Mouse (Mus musculus) adrenal gland, postnatal 14 days (tissue): ENCODE measurements at regions not wholly inside any gene's neighbourhood (a gene's known extent, or its start where the extent isn't known, plus 50 kb on each side); places are given as distances from the start of the nearest gene placed in this dataset.

Source experiments
- DNase-seq: peaks from one replicate; pipeline ENCODE4 v3.0.0; 2021; ENCODE audit warnings: mixed read lengths

DNA sequence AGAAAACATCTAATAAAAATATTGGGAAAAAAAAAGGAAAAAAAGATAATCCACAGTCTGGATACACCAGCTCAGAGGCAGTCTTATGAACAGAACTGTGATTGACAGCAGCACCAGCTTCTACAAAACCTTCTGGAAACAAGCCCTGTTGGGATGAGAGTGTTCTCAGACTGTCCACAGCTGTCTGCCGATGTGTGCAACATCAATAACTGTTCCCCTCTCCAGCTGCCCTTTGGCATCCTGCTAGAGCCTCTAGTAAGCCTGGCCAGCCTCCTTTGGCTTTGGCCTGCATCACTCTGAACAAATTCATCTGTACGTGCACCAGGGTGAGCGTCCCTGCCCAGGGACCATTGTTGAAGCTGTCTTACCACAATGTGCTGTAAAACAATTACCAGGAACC is 137.0 kb upstream of the Irs2 start:
- no peak for DNase-seq

DNA sequence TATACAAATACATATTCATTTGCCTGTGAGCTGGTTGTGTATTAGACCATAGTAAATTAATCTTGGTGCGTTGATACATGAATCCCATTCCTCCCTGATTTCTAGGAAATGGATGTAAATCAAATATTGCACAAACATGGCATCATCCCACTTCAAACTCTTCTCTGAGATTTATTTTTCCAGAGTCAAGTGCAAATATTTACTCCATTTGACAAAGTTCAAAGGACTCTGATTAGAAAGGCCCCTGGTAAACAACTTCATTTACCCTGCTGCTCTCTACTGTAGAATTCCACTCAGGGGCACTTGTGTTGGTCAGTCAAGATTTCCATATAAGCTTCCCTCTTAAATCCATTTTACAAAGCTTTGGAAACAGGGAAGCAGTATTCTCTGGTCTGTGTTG is 132.3 kb upstream of the Irs2 start:
- no peak for DNase-seq

DNA sequence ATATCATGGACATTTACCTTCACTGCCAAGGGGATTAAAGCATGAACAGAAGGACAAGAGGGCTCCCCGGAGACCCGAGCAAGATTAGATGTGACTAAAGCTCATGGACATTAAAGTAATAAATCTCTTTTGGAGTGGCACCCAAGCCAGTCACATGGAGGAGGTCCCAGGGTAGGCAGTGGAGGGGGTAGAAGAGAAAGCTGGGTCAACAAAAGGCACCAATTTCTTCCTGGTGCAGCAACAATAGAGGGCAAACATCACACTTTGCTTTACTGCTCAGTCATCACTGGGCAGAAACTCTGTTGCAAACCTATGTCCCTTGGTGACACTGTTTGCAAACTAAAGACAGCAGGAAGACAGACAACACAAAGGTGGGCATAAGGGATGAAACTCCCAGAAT is 131.0 kb upstream of the Irs2 start:
- DNase-seq = no peak

DNA sequence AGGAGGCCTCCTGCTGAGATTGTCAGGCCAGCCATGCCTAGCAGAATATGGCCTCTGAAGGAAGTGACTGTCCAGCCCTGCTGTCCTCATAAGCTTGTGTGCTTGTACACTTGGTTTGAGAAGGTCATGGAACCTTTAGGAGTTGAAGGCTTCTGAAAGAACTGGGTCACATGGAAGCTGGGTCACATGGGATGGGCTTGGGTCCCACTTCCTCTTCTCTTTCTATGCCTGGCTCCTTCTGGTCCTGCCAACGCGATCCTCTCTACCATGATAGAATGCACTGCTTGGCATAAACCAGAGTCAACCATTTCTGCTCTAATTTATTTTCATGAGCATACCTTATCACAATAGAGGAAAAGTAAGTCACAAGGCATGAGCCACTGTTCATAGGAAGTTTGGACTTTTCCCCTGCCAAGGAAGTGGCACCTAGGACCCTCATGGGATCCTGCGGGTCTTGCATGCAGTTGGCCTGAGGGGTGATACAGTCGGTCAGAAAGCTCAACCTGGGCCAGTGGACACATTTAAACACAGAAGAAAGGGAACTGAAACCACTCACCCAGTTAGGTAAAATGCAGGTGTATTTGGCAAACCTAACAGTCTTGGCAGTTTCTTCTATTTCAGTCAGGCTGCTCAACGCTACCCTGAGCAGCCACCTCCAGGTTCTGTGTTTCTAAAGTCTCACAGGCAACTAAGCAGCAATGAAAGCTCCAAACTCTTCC is 130.2 kb upstream of the Irs2 start:
- DNase-seq = no peak

DNA sequence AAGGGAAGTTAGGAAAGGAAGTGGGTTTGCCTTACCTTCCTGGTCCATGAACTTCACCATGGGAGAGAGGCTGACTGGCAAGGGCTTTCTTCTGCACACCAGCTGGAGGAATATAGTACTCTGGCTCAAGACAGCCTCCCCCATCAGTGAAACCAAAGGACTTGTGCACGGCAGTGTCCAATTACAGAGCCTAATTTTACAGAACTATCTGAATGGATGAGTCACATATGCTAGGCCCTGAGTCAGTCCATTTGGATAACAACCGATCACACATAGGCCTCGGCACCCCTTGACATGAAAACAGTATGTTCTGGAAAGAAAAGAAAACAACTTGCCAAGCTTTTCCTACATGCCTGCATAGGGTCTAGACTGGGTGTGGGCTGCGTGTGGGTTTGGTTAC is 128.3 kb upstream of the Irs2 start:
- no peak for DNase-seq

DNA sequence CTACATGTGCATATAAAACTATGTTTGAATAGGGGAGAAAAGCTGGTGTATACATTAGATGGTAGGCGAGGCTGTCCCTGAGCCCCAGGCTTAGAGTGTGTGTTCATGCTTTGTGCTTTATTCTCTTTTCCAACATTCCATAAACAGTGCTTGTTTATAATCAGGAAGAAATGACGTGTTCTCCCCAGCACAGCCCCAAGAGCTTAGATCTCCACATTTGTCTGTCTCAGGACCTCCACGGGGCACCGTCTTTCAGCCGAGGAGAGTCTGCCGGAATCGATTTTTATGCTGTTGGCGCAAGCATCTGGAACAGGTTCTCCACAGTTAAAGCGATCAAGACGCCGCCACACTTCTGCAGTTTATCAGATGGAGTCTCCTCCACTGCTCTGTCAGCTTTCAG is 126.9 kb upstream of the Irs2 start:
- DNase-seq = no peak

DNA sequence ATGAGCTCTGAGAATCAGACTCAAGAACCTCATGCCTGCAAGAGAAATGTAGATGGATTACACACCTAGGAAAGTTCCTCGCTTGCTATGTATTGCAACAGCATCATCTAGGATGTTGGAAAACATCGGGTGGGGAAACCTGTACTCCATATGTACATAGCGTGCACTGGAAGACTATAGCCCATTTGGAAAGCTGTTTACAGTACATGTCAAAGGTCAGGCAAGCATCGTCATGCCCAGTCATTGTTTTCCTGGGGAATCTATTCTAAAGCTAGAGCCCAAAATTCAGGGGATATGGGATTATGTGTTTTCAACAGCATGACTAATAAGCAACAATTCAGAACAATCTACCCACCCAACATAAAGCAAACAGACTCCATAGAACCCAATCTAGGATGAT is 126.3 kb upstream of the Irs2 start:
- no peak for DNase-seq

DNA sequence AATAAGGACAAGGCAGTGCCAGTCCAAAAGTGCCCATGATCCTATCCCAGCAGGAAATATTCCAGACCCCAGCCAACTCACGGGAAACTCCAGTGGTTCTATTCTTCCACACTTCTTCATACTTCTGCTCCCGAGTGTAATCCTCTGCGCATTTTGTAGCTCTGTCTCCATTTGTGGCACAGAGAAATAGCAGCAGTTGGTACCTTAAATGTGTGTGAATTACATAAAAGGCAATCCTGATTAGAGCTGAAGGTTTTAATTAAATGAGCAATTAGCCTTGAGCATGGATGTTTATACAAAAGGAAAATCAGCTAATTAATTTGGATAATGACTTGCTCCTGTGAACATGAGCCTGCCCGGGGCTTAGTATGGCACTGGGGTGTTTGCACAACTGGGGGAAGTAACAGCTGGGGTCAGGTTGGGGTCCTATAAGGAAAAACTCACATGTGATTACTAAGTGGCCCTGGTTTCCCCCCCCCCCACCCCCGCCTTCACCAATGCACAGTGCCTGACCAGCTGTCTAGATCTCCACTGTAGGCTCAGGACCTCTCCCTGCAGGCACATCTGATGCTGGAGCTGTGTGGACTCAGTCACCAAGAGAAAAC is 110.9 kb upstream of the Irs2 start:
- DNase-seq = no peak

DNA sequence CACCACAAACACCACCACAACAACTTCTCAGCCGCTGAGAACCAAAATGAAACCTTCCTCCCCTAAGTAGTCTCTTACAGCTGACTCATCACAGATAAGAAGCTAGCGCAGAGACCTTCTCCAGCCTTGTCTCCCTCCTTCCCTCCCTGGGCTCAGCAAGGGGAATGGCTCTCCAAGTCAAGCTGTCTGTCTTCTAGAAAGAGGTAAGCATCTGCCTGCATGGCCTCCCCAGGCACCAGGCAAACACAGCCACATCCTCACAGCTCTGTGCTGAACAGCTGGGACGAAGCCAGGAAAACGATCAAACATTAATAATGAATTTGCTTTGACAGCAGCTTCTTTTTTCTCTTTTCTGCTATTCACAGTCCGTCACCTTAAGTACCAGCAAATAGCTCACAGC is 108.3 kb upstream of the Irs2 start:
- no peak for DNase-seq

DNA sequence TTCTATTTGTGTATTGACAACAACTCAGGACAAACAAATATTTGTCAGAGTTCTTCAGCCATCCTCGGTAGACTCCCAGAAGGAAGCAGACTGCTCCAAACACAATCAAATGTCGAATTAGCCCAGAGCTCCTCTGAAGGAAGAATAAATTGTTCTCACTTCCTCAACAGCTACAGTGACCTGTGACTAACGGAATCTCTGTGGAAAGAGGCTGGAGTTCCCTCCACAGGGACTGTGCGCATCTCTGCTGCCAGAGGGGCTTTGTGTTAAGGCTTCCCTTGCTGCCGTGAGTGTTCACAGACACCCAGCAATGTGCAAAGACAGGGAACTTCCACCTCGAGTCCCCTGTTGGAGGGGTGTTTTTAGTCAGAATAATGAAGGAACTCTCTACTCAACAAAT is 107.0 kb upstream of the Irs2 start:
- no peak for DNase-seq

DNA sequence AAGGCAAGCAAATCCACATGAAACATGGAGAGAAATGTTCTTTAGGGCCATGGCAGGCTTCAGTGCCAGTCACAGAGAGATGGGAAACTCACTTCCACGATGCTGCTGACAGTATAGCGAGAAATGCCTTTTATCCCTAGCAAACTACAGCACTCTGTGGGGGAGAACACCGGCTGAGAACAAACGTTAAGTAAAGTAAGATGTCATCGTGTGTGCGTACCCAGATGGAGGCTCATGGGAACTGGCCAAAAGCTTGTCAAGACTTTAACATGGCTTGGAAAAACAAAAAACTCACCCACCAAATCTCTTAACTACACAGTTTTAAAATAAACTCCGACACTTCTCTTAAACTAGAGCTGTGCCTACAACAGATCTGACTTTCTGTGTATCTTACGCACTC is 106.3 kb upstream of the Irs2 start:
- no peak for DNase-seq

DNA sequence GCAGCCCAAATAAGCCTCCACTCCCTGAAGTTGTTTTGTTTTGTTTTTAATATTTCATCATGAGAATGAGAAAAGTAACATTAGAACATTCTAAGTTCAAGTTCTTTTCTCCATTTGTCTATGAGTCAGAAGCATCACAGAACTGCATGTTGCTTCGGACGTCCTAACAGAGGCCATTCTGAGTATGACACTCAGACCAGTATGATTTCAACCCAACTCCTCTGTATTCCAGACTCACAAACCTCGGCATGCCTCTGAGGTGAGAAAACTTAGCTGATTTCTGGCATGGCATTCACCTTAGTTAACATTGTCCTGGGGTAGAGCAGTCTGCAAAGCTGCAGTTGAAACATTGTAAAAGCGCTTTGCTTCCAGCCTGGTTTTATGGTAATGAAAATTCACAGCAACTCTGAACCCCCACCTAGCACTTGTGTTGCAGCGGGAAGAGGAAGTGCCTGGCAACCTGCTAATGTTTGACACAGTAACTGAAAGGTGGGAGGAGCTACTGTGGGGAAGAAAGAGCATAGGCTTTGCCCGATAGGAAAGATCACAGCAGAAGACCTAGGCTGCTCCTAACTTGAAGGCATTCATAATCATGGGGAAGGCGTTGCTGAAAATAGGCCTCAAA is 104.8 kb upstream of the Irs2 start:
- DNase-seq = no peak

DNA sequence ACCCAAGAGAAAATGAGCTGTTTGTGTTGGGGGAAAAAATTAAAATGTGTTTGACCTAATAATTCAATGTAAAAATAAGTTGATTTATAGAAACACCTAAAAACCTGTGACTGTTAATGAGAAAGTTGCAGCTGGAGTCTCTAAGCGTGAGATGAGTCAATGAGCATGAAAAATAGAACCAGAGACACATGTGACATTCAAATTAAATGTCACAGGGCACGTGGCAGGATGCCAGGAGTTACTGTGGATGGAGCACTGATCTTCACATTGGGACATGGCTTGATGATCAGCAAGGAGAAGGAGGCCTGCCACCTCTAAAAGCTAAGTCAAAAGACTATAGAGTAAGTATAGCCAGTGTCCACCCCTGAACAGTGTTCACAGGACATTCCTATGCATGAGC is 103.7 kb upstream of the Irs2 start:
- peak; percentile 24 for DNase-seq

DNA sequence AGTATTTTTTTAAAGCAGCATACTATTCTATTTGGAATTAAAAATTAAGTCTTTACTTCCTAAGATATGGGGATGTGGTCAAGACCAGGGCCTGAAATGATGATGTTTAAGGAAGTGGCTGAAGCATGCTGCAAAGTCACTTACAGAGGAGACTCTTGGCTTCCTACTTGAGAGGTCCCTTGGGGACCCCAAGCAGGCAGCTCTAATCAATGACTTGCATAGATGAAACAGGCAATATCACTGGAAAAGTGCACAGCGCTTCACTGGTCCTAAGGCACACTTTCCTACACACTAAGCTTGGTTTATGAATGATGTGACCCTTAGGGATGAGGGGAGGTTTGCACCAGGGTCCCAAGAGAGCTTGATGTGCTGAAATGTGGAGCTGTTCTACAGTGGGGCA is 99.2 kb upstream of the Irs2 start:
- DNase-seq = no peak

DNA sequence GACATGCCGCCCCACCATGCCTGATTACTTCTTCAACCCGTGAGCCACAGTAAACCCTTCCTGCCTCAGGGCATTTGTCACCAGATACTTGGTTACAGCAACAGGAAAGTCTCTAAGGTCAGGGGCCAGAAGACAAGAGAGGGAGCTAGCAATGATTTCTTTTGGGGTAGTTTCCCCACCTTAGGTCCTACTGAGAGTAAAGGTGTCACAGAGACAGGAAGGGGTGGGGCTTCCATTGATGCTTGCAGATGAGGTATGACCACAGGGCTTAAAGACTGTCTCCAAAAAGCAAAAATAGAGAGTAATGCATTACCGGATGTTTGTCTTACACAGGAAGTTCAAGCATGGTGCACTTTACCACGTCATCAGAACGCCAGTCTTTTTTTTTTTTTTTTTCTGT is 98.8 kb upstream of the Irs2 start:
- DNase-seq = no peak

DNA sequence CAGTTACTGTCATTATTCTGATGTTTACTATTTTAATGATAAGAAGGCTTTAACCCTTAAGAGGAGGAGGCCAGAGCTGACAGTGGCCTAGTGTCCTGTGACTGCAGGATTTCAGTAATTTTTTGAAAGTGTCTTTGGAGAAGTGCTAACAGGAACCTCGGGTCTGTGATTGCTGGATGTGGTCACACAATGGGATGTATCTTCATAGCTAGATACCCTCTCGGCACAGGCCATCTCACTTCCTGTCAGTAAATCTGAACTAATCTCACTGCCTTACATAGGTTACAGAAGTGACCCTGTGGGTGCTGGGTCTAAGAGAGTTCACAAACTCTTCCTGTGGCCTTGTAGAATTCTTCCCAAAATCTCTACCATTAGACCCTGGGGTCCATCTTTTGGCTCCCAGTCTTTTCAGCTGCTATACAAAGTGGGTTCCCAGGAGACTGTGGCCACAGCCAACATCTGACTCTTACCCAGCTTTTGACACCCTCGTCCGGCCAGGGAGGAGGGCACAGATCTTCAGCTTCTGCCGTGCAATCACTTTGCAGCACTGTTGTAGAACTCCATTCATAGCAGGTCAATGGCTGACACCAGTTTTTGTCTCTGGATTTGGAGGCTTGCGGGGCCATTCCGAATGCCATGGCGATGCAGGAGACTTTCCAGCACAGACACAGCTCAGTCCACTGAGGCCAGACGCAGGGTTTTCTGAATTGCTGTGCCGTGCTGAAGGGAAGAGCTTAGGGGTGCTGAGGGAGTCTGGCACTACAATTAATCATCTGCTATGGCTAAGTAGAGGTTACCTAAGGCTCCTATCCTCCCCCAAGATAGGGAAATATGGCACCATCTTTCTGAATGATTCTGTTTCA is 95.7 kb upstream of the Irs2 start:
- no peak for DNase-seq

DNA sequence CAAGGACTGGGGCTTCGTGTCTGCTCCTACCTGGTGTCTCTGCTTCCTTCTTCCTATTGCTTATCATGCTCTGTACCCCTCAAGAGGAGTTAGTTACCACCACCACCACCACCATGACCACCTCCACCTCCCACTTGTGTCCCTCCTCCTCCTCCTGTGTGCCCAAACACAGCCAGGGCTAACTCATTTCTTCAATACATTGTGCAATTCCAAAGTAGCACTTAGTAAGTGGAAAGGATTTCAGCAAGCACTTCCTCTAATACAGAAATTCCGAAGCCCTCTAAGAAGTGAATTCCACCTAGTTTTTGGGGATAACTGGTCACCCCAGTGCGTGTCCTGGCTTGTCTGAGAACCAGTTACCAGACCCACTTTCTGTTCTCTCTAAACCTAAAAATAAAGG is 92.1 kb upstream of the Irs2 start:
- DNase-seq = no peak

DNA sequence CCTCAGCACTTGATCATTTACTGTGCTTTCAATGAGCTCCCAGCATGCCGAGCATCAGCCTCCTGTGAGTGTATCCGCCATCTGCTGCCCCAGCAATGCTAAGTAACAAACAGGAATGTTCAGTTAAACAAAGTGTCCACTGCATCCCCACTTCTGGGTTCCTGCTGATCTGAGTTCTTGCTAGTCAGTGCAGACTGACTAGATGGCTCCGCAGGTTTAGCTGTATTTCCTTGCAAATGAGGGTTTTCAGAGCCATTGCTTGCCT is 91.3 kb upstream of the Irs2 start:
- DNase-seq = no peak

DNA sequence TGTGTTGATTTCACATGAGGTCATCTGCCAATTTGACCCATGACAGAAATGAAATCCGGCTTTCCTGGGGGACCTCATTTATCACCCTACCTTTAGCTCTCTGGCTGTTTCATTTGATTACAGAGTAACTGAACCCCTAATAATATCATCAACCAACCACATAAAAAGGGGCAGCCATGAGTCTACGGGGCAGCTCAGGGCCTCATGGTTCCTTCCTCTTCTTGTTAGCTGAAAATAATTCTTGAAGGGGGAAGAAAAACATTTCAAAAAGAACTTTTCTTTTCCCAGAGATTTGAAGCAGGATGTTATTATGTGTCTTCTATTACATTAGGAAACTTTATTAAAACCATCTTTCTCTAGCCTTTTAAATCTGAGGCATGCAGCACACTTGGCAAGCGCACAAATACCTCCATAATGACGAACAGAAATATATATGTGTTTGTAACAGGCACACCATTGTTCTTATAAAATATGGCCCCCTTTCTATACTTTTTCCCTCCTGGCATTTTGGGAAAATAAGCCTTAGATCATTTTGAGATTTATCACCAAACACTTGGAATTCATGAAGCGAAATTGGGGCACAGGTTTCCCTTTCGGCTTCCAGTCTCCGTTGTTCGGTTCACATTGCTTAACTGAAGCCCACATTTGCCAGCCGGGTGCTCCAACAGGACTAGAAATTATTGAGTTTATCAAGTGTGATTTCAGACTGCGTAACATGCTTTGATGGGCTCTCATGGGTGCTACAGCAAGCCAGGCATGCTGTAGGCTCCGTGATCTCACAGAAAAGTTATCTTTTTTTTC is 90.7 kb upstream of the Irs2 start:
- no peak for DNase-seq

DNA sequence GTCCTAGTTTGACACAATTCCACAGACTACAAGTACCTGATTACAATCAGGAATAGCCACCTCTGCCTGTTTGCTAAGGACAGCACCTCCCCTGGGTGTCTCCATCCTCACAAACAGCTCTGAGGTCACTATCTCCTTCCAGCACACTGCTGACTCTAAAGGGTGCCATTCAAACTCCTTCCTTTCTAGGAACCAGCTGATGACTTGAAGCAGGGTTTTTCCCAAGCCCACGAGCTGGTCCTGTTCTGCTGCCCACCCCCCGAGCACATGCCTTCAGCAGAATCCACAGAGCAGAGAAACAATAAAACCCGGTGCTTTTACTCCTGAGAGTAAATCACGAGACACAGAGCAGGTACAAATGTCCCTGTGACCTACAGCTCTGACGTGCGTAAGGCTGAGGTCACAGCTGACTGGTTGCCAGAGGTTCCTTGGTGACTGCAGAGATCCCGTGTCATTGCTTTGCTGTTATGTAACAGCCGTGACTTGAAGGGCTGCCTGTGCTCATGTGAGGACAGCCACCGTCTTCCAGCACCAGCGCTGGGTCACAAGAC is 90.0 kb upstream of the Irs2 start:
- peak; percentile 88 for DNase-seq

DNA sequence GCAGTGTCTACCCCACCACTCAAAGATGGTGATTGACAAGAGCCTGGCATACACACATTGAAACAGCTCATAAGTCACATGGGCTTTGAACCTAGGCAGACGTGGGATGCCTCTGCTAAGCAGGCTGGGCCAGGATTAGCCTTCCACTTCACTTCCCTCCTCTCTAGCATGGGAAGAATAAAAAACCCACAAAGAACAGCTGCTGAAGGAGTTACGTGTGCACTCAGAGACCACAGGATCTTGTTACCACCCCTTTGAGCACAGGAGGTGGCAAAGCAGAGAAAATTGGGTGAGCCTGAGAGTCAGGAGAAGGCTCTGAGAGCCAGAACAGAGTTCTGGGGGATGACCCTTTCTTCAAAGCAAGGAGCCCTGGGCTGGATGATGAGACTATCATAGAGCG is 89.6 kb upstream of the Irs2 start:
- DNase-seq = no peak

DNA sequence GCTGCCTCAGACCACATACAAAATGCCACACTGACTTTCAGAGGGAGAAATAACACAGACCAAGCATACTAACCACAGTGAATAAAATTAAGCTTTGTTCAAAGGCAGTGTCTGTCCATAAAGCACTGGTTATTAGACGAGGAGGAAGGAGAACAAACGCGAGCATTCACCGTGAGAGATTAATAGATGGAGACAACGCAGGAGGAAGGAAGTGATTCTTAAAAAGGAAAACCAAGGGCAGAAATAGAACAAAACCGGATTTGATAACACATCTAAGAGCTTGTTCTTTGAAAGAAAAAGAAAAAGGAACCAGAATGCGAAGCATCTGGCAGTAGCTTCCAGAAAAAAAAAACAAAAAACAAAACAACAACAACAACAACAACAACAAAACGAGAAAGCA is 86.3 kb upstream of the Irs2 start:
- DNase-seq = no peak
